Comparison of ENCODE assay signal across 29 mouse cellular contexts in genomic region chr4:41738256-41738603, GRCm38 (mm10). TPM values are rescaled to one million over a fixed set of nuclear protein-coding genes. Genes with fewer than 3 reads are reported as not detected.
DNase-seq lines count a peak whose midpoint lies in the region; ATAC-seq and TF ChIP-seq lines count a peak whose summit lies in the region.
"Had no signal": no experiment of that assay in that cellular context is flagged by ENCODE, and none has a peak within 500 bp of the region (broad histone marks: within the 10 kb centered on the region; RNA-seq: fewer than 3 reads in every experiment).

No protein-coding gene starts in this region.

- H3K9me3 ChIP-seq in forebrain, embryonic 11.5 days (ENCODE audit: control insufficient read depth, low read length): no peaks in the 10 kb centered on the region
- H3K9me3 ChIP-seq in forebrain, embryonic 12.5 days: no peaks in the 10 kb centered on the region
- H3K9me3 ChIP-seq in MEL (replicated peaks; ENCODE audit: insufficient read depth, low read length): no peaks in the 10 kb centered on the region
- H3K9me3 ChIP-seq in intestine, embryonic 16.5 days (ENCODE audit: control insufficient read depth, low read length): no peaks in the 10 kb centered on the region
- no peaks in the 10 kb centered on the region for H3K9me3 ChIP-seq in stomach, embryonic 16.5 days (replicated peaks; ENCODE audit: control insufficient read depth, low read length)
- H3K9me3 ChIP-seq: embryonic facial prominence, embryonic 15.5 days; heart, embryonic 10.5 days; heart, embryonic 15.5 days; hindbrain, embryonic 12.5 days; neural tube, embryonic 15.5 days; stomach, embryonic 15.5 days had no signal

- peaks cover 15% of the 10 kb centered on the region for H3K79me2 ChIP-seq in MEL (ENCODE audit: control insufficient read depth, insufficient read depth, low read length, poor library complexity)

- TF ChIP-seq POLR2A in MEL (IDR thresholded peaks at IDR 0.05; ENCODE audit: control insufficient read depth in 1 of 2, insufficient read depth in 1 of 2, low read depth in 1 of 2, low read length in 2 of 2, poor library complexity in 1 of 2): no peak

- no peak for TF ChIP-seq EP300 in MEL (IDR thresholded peaks at IDR 0.05; ENCODE audit: low read depth in 1 of 2, low read length in 2 of 2)

- H3K4me1 ChIP-seq in forebrain, embryonic 11.5 days (replicated peaks; ENCODE audit: control insufficient read depth, insufficient read depth, low read length): peaks cover 6% of the 10 kb centered on the region; the same call in 1 of the 2 replicates
- H3K4me1 ChIP-seq in forebrain, embryonic 12.5 days: peaks cover 27% of the 10 kb centered on the region
- H3K4me1 ChIP-seq in MEL (ENCODE audit: control insufficient read depth in 1 of 2, insufficient read depth in 2 of 2, low read length in 2 of 2): peaks cover 2 to 29% of the 10 kb centered on the region in 2 experiments
- peaks cover 10% of the 10 kb centered on the region for H3K4me1 ChIP-seq in intestine, embryonic 16.5 days (ENCODE audit: control insufficient read depth, insufficient read depth, low read length)
- peaks cover 15% of the 10 kb centered on the region for H3K4me1 ChIP-seq in stomach, embryonic 16.5 days (ENCODE audit: control insufficient read depth, insufficient read depth, low read length)

- no peak for TF ChIP-seq CTCF in MEL (IDR thresholded peaks at IDR 0.05 in 2 of 3, conservative IDR thresholded peaks at IDR 0.05 in 1 of 3; ENCODE audit: control insufficient read depth in 1 of 3, insufficient read depth in 1 of 3, low read depth in 2 of 3, low read length in 3 of 3, poor library complexity in 1 of 3, severe bottlenecking in 1 of 3)

- TF ChIP-seq RAD21 in MEL (IDR thresholded peaks at IDR 0.05; ENCODE audit: low read depth, low read length): no peak

- no peak overlapping the region for H3K4me2 ChIP-seq in forebrain, embryonic 11.5 days (ENCODE audit: low read depth, low read length, severe bottlenecking)
- no peak overlapping the region for H3K4me2 ChIP-seq in forebrain, embryonic 12.5 days
- H3K4me2 ChIP-seq in intestine, embryonic 16.5 days (ENCODE audit: low read depth, low read length): no peak overlapping the region
- H3K4me2 ChIP-seq in stomach, embryonic 16.5 days (ENCODE audit: low read depth, low read length): no peak overlapping the region
- H3K4me2 ChIP-seq: embryonic facial prominence, embryonic 15.5 days; heart, embryonic 15.5 days; hindbrain, embryonic 12.5 days; limb, embryonic 13.5 days; liver, embryonic 11.5 days; neural tube, embryonic 15.5 days; stomach, embryonic 15.5 days had no signal

- H3K4me3 ChIP-seq in forebrain, embryonic 11.5 days (ENCODE audit: low read depth, low read length): no peak overlapping the region
- no peak overlapping the region for H3K4me3 ChIP-seq in forebrain, embryonic 12.5 days (replicated peaks)
- H3K4me3 ChIP-seq in MEL (ENCODE audit: control insufficient read depth in 1 of 2, insufficient read depth in 1 of 2, low read depth in 2 of 2, low read length in 2 of 2): 0 out of 4 replicates have a peak overlapping the region, but pooled peaks of 1 of the 2 experiments have one; percentile 20
- H3K4me3 ChIP-seq in intestine, embryonic 16.5 days (ENCODE audit: low read length): no peak overlapping the region
- no peak overlapping the region for H3K4me3 ChIP-seq in stomach, embryonic 16.5 days (replicated peaks; ENCODE audit: low read length)
- H3K4me3 ChIP-seq: embryonic facial prominence, embryonic 10.5 days; embryonic facial prominence, embryonic 15.5 days; heart, embryonic 10.5 days; heart, embryonic 15.5 days; hindbrain, embryonic 12.5 days; limb, embryonic 13.5 days; neural tube, embryonic 15.5 days; stomach, embryonic 15.5 days had no signal

- no peak for ATAC-seq in forebrain, embryonic 11.5 days (replicated peaks; ENCODE audit: low FRiP score)
- no peak for ATAC-seq in forebrain, embryonic 12.5 days (ENCODE audit: low FRiP score)
- no peak for ATAC-seq in intestine, embryonic 16.5 days
- no peak for ATAC-seq in stomach, embryonic 16.5 days (ENCODE audit: insufficient read depth, low FRiP score)

- no peak overlapping the region for H3K9ac ChIP-seq in forebrain, embryonic 11.5 days (ENCODE audit: low read length)
- H3K9ac ChIP-seq in forebrain, embryonic 12.5 days: no peak overlapping the region
- H3K9ac ChIP-seq in MEL (ENCODE audit: control insufficient read depth, low read depth, low read length, poor library complexity, severe bottlenecking): peak overlapping the region; percentile 40
- H3K9ac ChIP-seq in intestine, embryonic 16.5 days (ENCODE audit: low read depth, low read length): no peak overlapping the region
- no peak overlapping the region for H3K9ac ChIP-seq in stomach, embryonic 16.5 days (ENCODE audit: low read length)
- H3K9ac ChIP-seq: embryonic facial prominence, embryonic 15.5 days; heart, embryonic 15.5 days; hindbrain, embryonic 12.5 days; limb, embryonic 13.5 days; neural tube, embryonic 15.5 days; stomach, embryonic 15.5 days had no signal

- H3K27ac ChIP-seq in forebrain, embryonic 11.5 days (ENCODE audit: low read depth, low read length): no peak overlapping the region
- no peak overlapping the region for H3K27ac ChIP-seq in forebrain, embryonic 12.5 days
- peak overlapping the region; percentile 83 for H3K27ac ChIP-seq in MEL (ENCODE audit: control insufficient read depth, low read depth, low read length)
- peak overlapping the region; percentile 6; the same call in 1 of the 2 replicates for H3K27ac ChIP-seq in intestine, embryonic 16.5 days (ENCODE audit: low read length)
- H3K27ac ChIP-seq in stomach, embryonic 16.5 days (ENCODE audit: low read length): peak overlapping the region; percentile 15; the same call in 1 of the 2 replicates
- H3K27ac ChIP-seq: embryonic facial prominence, embryonic 10.5 days; embryonic facial prominence, embryonic 15.5 days; heart, embryonic 10.5 days; heart, embryonic 15.5 days; hindbrain, embryonic 12.5 days; hindbrain, postnatal 0 days; limb, embryonic 13.5 days; neural tube, embryonic 15.5 days; stomach, embryonic 15.5 days had no signal

- WGBS in forebrain, embryonic 11.5 days: 75% methylated on average over 1 of the region's 1 CpGs
- WGBS in forebrain, embryonic 12.5 days: 53% methylated on average over 1 of the region's 1 CpGs
- 56% methylated on average over 1 of the region's 1 CpGs for WGBS in intestine, embryonic 16.5 days
- WGBS in stomach, embryonic 16.5 days: 60% methylated on average over 1 of the region's 1 CpGs

- peaks cover 2% of the 10 kb centered on the region; the same call in 1 of the 2 replicates for H3K27me3 ChIP-seq in forebrain, embryonic 11.5 days (ENCODE audit: control insufficient read depth, insufficient read depth, low read length)
- peaks cover 10% of the 10 kb centered on the region for H3K27me3 ChIP-seq in forebrain, embryonic 12.5 days
- no peaks in the 10 kb centered on the region for H3K27me3 ChIP-seq in MEL (ENCODE audit: control insufficient read depth in 1 of 2, insufficient read depth in 2 of 2, low read length in 2 of 2)
- 0 out of 2 replicates have a peak, but pooled peaks cover under 1% of the 10 kb centered on the region for H3K27me3 ChIP-seq in intestine, embryonic 16.5 days (replicated peaks; ENCODE audit: control insufficient read depth, insufficient read depth, low read length)
- no peaks in the 10 kb centered on the region for H3K27me3 ChIP-seq in stomach, embryonic 16.5 days (ENCODE audit: control insufficient read depth, insufficient read depth, low read length)

- H3K36me3 ChIP-seq in forebrain, embryonic 11.5 days (ENCODE audit: control insufficient read depth, insufficient read depth, low read length): peaks cover 3% of the 10 kb centered on the region; the same call in 1 of the 2 replicates
- H3K36me3 ChIP-seq in forebrain, embryonic 12.5 days (replicated peaks): peaks cover 12% of the 10 kb centered on the region
- peaks cover 0 to 27% of the 10 kb centered on the region in 2 experiments; a peak in 2 of 4 replicates for H3K36me3 ChIP-seq in MEL (ENCODE audit: control insufficient read depth in 1 of 2, insufficient read depth in 2 of 2, low read length in 2 of 2)
- H3K36me3 ChIP-seq in intestine, embryonic 16.5 days (ENCODE audit: control insufficient read depth, insufficient read depth, low read length): 0 out of 2 replicates have a peak, but pooled peaks cover 3% of the 10 kb centered on the region
- no peaks in the 10 kb centered on the region; the same call in 1 of the 2 replicates for H3K36me3 ChIP-seq in stomach, embryonic 16.5 days (ENCODE audit: control insufficient read depth, insufficient read depth, low read length)

- peak; percentile 42 for DNase-seq in forebrain, embryonic 11.5 days (ENCODE audit: low spot score)
- DNase-seq in MEL (ENCODE audit: low read depth, low spot score): no peak
- DNase-seq in embryo, embryonic 11 days: no peak
- no peak for DNase-seq in adrenal gland, postnatal 10 days
- no peak for DNase-seq in kidney, postnatal 36 days

RNA-seq across cellular contexts. Expression of gene Arid3c, which starts 7.3 kb away (rescaled TPM):
- 0.59 and 0.80 TPM in 2 replicates for polyA plus RNA-seq in forebrain, embryonic 11.5 days (2014; fragmentation: Nextera tagmentation; extraction: Ambion mirVana)
- polyA plus RNA-seq in forebrain, embryonic 12.5 days (2016; fragmentation: Nextera tagmentation; extraction: Ambion mirVana): 0.42 and 0.46 TPM in 2 replicates
- total RNA-seq in MEL (2012; rRNA removed): not detected in 2 replicates
- polyA plus RNA-seq in MEL (2012; ENCODE audit: insufficient read depth in 1 of 2, insufficient read length in 2 of 2, low read depth in 1 of 2, low replicate concordance in 2 of 2, missing spikeins in 1 of 2): under 1 TPM in 1 of 2 experiments, not detected in 1; 0.13 TPM
- not detected in 2 replicates for polyA plus RNA-seq in intestine, embryonic 16.5 days (2015; fragmentation: Nextera tagmentation; extraction: Ambion mirVana)
- polyA plus RNA-seq in stomach, embryonic 16.5 days (2015; fragmentation: Nextera tagmentation; extraction: Ambion mirVana): not detected in 2 replicates
- total RNA-seq in adrenal gland, postnatal 10 days (2021): not detected
- total RNA-seq: adrenal gland, postnatal 25 days; gastrocnemius, postnatal 10 days; heart, postnatal 36 days; layer of hippocampus, adult 18-20 months; layer of hippocampus, postnatal 10 days; monocyte, adult 5-6 weeks had no signal
- polyA plus RNA-seq: forebrain, embryonic 16.5 days; heart, embryonic 10.5 days; heart, embryonic 15.5 days; kidney, adult 2 months; kidney, embryonic 16.5 days; liver, embryonic 11.5 days; liver, embryonic 16.5 days; lung, embryonic 16.5 days; stomach, embryonic 15.5 days had no signal

RNA-seq across cellular contexts. Expression of gene Dctn3, which starts 15.3 kb away (rescaled TPM):
- polyA plus RNA-seq in forebrain, embryonic 11.5 days (2014; fragmentation: Nextera tagmentation; extraction: Ambion mirVana): 135 and 142 TPM in 2 replicates
- 159 and 179 TPM in 2 replicates for polyA plus RNA-seq in forebrain, embryonic 12.5 days (2016; fragmentation: Nextera tagmentation; extraction: Ambion mirVana)
- total RNA-seq in MEL (2012; rRNA removed): 51.8 and 57.7 TPM in 2 replicates
- polyA plus RNA-seq in MEL (2012; ENCODE audit: insufficient read depth in 1 of 2, insufficient read length in 2 of 2, low read depth in 1 of 2, low replicate concordance in 2 of 2, missing spikeins in 1 of 2): 10 to 100 TPM in 1 of 2 experiments, not detected in 1; 64.6 TPM
- 136 and 143 TPM in 2 replicates for polyA plus RNA-seq in intestine, embryonic 16.5 days (2015; fragmentation: Nextera tagmentation; extraction: Ambion mirVana)
- polyA plus RNA-seq in stomach, embryonic 16.5 days (2015; fragmentation: Nextera tagmentation; extraction: Ambion mirVana): 132 TPM in 2 replicates
- 100 to 1,000 TPM; 100 to 104 TPM for total RNA-seq in adrenal gland, postnatal 10 days (2021)

RNA-seq across cellular contexts. Expression of gene Galt, which starts 16.8 kb away (rescaled TPM):
- polyA plus RNA-seq in forebrain, embryonic 11.5 days (2014; fragmentation: Nextera tagmentation; extraction: Ambion mirVana): 18.4 and 21.4 TPM in 2 replicates
- 16.6 and 19.8 TPM in 2 replicates for polyA plus RNA-seq in forebrain, embryonic 12.5 days (2016; fragmentation: Nextera tagmentation; extraction: Ambion mirVana)
- total RNA-seq in MEL (2012; rRNA removed): 22.7 and 26.5 TPM in 2 replicates
- polyA plus RNA-seq in MEL (2012; ENCODE audit: insufficient read depth in 1 of 2, insufficient read length in 2 of 2, low read depth in 1 of 2, low replicate concordance in 2 of 2, missing spikeins in 1 of 2): 10 to 100 TPM in 1 of 2 experiments, not detected in 1; 31.9 TPM
- 93.4 and 103 TPM in 2 replicates for polyA plus RNA-seq in intestine, embryonic 16.5 days (2015; fragmentation: Nextera tagmentation; extraction: Ambion mirVana)
- polyA plus RNA-seq in stomach, embryonic 16.5 days (2015; fragmentation: Nextera tagmentation; extraction: Ambion mirVana): 43.8 and 44.7 TPM in 2 replicates
- total RNA-seq in adrenal gland, postnatal 10 days (2021): 10 to 100 TPM; 42.3 to 49.2 TPM

RNA-seq across cellular contexts. Expression of gene Sigmar1, which starts 17.7 kb away (rescaled TPM):
- polyA plus RNA-seq in forebrain, embryonic 11.5 days (2014; fragmentation: Nextera tagmentation; extraction: Ambion mirVana): 75.9 and 84.1 TPM in 2 replicates
- 57.3 and 57.8 TPM in 2 replicates for polyA plus RNA-seq in forebrain, embryonic 12.5 days (2016; fragmentation: Nextera tagmentation; extraction: Ambion mirVana)
- 59.4 and 80.1 TPM in 2 replicates for total RNA-seq in MEL (2012; rRNA removed)
- polyA plus RNA-seq in MEL (2012; ENCODE audit: insufficient read depth in 1 of 2, insufficient read length in 2 of 2, low read depth in 1 of 2, low replicate concordance in 2 of 2, missing spikeins in 1 of 2): 100 to 1,000 TPM; 112 to 190 TPM
- polyA plus RNA-seq in intestine, embryonic 16.5 days (2015; fragmentation: Nextera tagmentation; extraction: Ambion mirVana): 105 and 111 TPM in 2 replicates
- 76.9 and 88.4 TPM in 2 replicates for polyA plus RNA-seq in stomach, embryonic 16.5 days (2015; fragmentation: Nextera tagmentation; extraction: Ambion mirVana)
- total RNA-seq in adrenal gland, postnatal 10 days (2021): 10 to 100 TPM; 65.8 to 68.8 TPM

RNA-seq across cellular contexts. Expression of gene Rpp25l, which starts 24.9 kb away (rescaled TPM):
- polyA plus RNA-seq in forebrain, embryonic 11.5 days (2014; fragmentation: Nextera tagmentation; extraction: Ambion mirVana): 92.0 and 92.5 TPM in 2 replicates
- 77.0 and 79.1 TPM in 2 replicates for polyA plus RNA-seq in forebrain, embryonic 12.5 days (2016; fragmentation: Nextera tagmentation; extraction: Ambion mirVana)
- total RNA-seq in MEL (2012; rRNA removed): 50.4 and 63.5 TPM in 2 replicates
- polyA plus RNA-seq in MEL (2012; ENCODE audit: insufficient read depth in 1 of 2, insufficient read length in 2 of 2, low read depth in 1 of 2, low replicate concordance in 2 of 2, missing spikeins in 1 of 2): 10 to 100 TPM in 1 of 2 experiments, not detected in 1; 52.0 TPM
- 57.5 and 64.9 TPM in 2 replicates for polyA plus RNA-seq in intestine, embryonic 16.5 days (2015; fragmentation: Nextera tagmentation; extraction: Ambion mirVana)
- 54.3 and 58.6 TPM in 2 replicates for polyA plus RNA-seq in stomach, embryonic 16.5 days (2015; fragmentation: Nextera tagmentation; extraction: Ambion mirVana)
- total RNA-seq in adrenal gland, postnatal 10 days (2021): 10 to 100 TPM; 36.2 to 39.0 TPM

Comparison
In these comparisons a context has a peak if more than half of its experiments do, and no peak if none do; other contexts are left out.
1. H3K27ac ChIP-seq: peak in MEL (single experiment), intestine, embryonic 16.5 days (single experiment) and stomach, embryonic 16.5 days (single experiment); none in forebrain, embryonic 11.5 days (single experiment) and forebrain, embryonic 12.5 days (single experiment).